Mouse (Mus musculus): Measurements from ENCODE around the gene Shq1. TPM values are rescaled to one million over a fixed set of nuclear protein-coding genes. Genes with fewer than 3 reads are reported as not detected.

The Shq1 gene
- polyA plus RNA-seq, 1 experiment from 2014 or later: 16.1 TPM

DNA sequence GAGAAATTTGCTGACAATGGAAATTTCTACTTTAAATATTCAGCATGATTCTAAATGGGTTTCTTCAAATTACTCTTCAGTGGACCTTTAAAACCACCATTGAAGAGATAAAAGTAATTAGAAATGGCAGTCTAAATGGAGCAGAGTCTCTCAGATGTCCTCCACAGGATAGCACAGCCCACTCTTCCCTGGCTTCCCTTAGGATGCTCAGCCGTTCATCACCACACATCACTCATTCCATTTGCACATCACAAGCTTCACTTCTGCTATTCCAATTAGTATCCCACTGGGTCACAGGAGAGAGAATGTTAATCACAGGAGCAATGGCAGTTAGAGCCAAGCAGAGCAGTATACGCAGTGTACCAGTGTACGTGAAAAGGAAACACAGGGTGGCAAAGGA, 18.4 kb downstream of the Shq1 start:
- H3K36me3 ChIP-seq (ENCODE audit: control insufficient read depth, insufficient read depth, low read length): no peaks in the 10 kb centered on the region
- H3K4me3 ChIP-seq (ENCODE audit: low read depth, low read length): no peak overlapping the region
- no peak for DNase-seq (ENCODE audit: low spot score)
- WGBS: 49% methylated on average over 3 of the region's 3 CpGs
- no peak overlapping the region for H3K27ac ChIP-seq (ENCODE audit: low read depth, low read length)
- H3K4me2 ChIP-seq (ENCODE audit: low read depth): no peak overlapping the region
- H3K27me3 ChIP-seq (ENCODE audit: control insufficient read depth, insufficient read depth, low read length): no peaks in the 10 kb centered on the region
- H3K9me3 ChIP-seq (ENCODE audit: control insufficient read depth, low read length): no peaks in the 10 kb centered on the region
- H3K4me1 ChIP-seq (ENCODE audit: control insufficient read depth, insufficient read depth, low read length): no peaks in the 10 kb centered on the region
- no peak for ATAC-seq (ENCODE audit: insufficient read depth, low FRiP score, low TSS enrichment)
- H3K9ac ChIP-seq (ENCODE audit: low read length): no peak overlapping the region

DNA sequence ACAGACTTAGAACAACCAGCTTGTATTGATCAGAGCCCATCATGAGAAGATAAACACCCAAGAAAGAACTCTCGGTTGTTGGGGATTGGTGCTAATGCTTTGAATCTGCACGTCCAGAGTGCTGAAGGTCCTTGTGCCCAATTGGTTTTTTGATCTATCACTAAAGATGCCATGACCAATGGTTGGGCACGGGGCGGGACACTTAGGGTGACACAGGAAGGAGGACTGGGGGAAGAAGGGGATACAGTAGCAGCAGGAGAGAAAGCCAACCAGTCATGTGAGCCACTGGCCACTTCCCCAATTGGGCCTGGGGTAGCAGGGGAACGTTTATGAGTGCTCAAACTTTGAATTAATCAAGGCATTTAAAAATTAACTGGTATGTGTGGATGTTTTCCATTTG, 23.8 kb downstream of the Shq1 start:
- Histone ChIP-seq H3K36me3 (ENCODE audit: control insufficient read depth, insufficient read depth, low read length) (no peaks in the 10 kb centered on the region), H3K4me2 (ENCODE audit: low read depth) (no peak overlapping the region), H3K27ac (ENCODE audit: low read depth, low read length) (no peak overlapping the region), H3K9me3 (ENCODE audit: control insufficient read depth, low read length) (no peaks in the 10 kb centered on the region), H3K4me1 (ENCODE audit: control insufficient read depth, insufficient read depth, low read length) (no peaks in the 10 kb centered on the region), H3K9ac (ENCODE audit: low read length) (no peak overlapping the region), H3K27me3 (ENCODE audit: control insufficient read depth, insufficient read depth, low read length) (no peaks in the 10 kb centered on the region), H3K4me3 (ENCODE audit: low read depth, low read length) (no peak overlapping the region)
- 80% methylated on average over 5 of the region's 5 CpGs for WGBS
- ATAC-seq (ENCODE audit: insufficient read depth, low FRiP score, low TSS enrichment): no peak
- no peak for DNase-seq (ENCODE audit: low spot score)

DNA sequence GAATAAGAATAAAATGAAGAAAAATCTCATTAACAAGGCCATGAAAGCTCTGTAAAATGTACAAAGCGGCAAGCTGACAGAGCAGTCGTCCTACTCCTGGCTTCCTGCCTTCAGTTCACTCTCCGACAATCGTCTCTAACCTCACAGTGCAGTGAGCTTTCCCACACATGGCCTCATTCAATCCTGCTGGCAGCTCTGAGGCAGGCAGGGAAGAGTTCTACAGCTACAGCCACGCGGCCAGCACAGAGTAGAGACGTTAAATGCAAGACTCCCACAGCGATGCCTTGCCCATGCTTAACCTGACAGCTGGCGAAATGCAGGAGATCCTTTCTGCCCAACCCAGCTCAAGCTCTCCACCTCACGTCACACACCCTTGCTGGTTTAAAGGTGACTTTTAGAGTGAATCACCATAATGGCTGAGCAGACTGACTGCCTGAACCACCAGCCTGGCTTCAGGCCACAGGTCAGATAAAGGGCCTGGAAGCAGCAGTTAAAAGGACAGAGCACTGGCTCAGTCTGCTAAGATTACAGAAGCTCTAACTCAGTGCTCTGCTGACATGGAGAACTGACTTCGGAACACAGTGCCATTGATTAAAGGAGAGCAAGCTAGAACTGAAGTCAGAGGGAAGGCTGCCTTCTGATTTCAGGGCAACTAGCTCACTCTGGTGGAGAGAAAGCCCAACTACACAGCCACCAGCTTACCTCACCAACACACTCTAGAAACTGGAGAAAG, 25.3 kb downstream of the Shq1 start:
- peak; percentile 63 for DNase-seq (ENCODE audit: low spot score)
- no peak for ATAC-seq (ENCODE audit: insufficient read depth, low FRiP score, low TSS enrichment)
- Histone ChIP-seq H3K4me1 (ENCODE audit: control insufficient read depth, insufficient read depth, low read length) (no peaks in the 10 kb centered on the region), H3K4me3 (ENCODE audit: low read depth, low read length) (no peak overlapping the region), H3K27ac (ENCODE audit: low read depth, low read length) (no peak overlapping the region), H3K27me3 (ENCODE audit: control insufficient read depth, insufficient read depth, low read length) (no peaks in the 10 kb centered on the region), H3K9me3 (ENCODE audit: control insufficient read depth, low read length) (no peaks in the 10 kb centered on the region), H3K4me2 (ENCODE audit: low read depth) (no peak overlapping the region), H3K36me3 (ENCODE audit: control insufficient read depth, insufficient read depth, low read length) (no peaks in the 10 kb centered on the region), H3K9ac (ENCODE audit: low read length) (no peak overlapping the region)
- 78% methylated on average over 11 of the region's 11 CpGs for WGBS

DNA sequence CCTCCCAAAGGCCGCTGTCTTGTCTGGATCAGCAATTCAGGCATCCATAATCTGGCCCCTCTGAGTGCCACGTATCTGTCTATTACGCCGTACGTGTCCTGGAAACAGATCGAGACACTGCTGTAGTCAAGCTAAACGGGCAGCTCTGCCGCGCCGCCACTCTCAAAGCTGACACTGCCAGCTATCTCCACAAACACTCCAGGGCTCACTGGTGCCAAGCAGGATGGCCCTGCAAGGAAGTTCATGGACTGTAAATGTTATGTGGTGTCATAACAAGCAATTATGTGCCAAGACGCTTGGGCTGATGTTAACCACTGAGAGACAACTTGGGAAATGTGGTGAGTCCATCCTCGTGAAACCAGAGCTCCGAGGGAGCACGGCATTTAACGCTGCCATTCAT, 26.3 kb downstream of the Shq1 start:
- no peak for ATAC-seq (ENCODE audit: insufficient read depth, low FRiP score, low TSS enrichment)
- H3K4me3 ChIP-seq (ENCODE audit: low read depth, low read length): no peak overlapping the region
- DNase-seq (ENCODE audit: low spot score): no peak
- 92% methylated on average over 15 of the region's 15 CpGs for WGBS
- no peaks in the 10 kb centered on the region for H3K27me3 ChIP-seq (ENCODE audit: control insufficient read depth, insufficient read depth, low read length)
- H3K4me2 ChIP-seq (ENCODE audit: low read depth): no peak overlapping the region
- H3K9me3 ChIP-seq (ENCODE audit: control insufficient read depth, low read length): no peaks in the 10 kb centered on the region
- no peaks in the 10 kb centered on the region for H3K36me3 ChIP-seq (ENCODE audit: control insufficient read depth, insufficient read depth, low read length)
- no peak overlapping the region for H3K27ac ChIP-seq (ENCODE audit: low read depth, low read length)
- H3K9ac ChIP-seq (ENCODE audit: low read length): no peak overlapping the region
- H3K4me1 ChIP-seq (ENCODE audit: control insufficient read depth, insufficient read depth, low read length): no peaks in the 10 kb centered on the region

DNA sequence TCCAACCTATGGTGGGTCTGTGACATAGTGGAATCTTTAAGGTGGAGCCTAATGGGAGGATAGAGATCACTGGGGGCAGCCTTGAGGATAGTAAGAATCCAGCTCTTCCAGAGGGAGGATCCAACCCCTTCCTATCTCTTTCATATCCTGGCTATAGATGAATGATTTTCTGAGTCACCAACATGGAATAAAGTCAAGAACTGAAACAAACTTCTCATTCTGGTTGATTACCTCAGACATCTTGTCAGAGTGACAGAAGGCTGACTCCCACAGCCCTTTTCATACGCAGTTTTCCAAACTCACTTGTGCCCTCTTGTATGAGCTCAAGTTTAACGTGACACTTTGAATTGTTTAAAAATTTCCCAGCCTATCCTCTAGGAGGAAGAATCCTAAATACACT, 28.2 kb downstream of the Shq1 start:
- H3K4me2 ChIP-seq (ENCODE audit: low read depth): no peak overlapping the region
- DNase-seq (ENCODE audit: low spot score) (no peak), ATAC-seq (ENCODE audit: insufficient read depth, low FRiP score, low TSS enrichment) (no peak)
- H3K9me3 ChIP-seq (ENCODE audit: control insufficient read depth, low read length): no peaks in the 10 kb centered on the region
- H3K4me3 ChIP-seq (ENCODE audit: low read depth, low read length): no peak overlapping the region
- no peaks in the 10 kb centered on the region for H3K36me3 ChIP-seq (ENCODE audit: control insufficient read depth, insufficient read depth, low read length)
- no peak overlapping the region for H3K27ac ChIP-seq (ENCODE audit: low read depth, low read length)
- 93% methylated on average over 2 of the region's 2 CpGs for WGBS
- H3K9ac ChIP-seq (ENCODE audit: low read length): no peak overlapping the region
- H3K27me3 ChIP-seq (ENCODE audit: control insufficient read depth, insufficient read depth, low read length): no peaks in the 10 kb centered on the region
- no peaks in the 10 kb centered on the region for H3K4me1 ChIP-seq (ENCODE audit: control insufficient read depth, insufficient read depth, low read length)

DNA sequence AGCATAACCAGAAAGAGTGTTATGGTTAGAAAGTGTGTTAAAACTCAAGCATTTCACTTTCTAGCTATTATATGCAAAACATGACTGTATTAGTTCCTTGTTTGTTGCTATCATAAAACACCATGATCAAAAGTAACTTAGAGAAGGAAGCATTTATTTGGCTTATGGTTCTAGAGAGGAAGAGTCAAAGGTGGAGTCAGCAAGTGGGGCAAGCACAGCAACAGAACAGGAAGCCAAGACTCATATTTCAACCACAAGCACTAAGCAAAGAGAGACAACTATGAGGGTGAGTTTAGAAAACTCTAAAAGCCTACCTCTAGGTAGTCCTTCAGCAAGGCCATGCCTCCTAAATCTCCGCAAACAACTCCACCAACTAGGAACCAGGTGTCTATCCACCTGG, 30.4 kb downstream of the Shq1 start:
- ATAC-seq (ENCODE audit: insufficient read depth, low FRiP score, low TSS enrichment) (no peak), DNase-seq (ENCODE audit: low spot score) (no peak)
- Histone ChIP-seq H3K27ac (ENCODE audit: low read depth, low read length) (no peak overlapping the region), H3K36me3 (ENCODE audit: control insufficient read depth, insufficient read depth, low read length) (0 out of 2 replicates have a peak, but pooled peaks cover 3% of the 10 kb centered on the region), H3K4me3 (ENCODE audit: low read depth, low read length) (no peak overlapping the region), H3K9me3 (ENCODE audit: control insufficient read depth, low read length) (no peaks in the 10 kb centered on the region), H3K4me1 (ENCODE audit: control insufficient read depth, insufficient read depth, low read length) (no peaks in the 10 kb centered on the region), H3K27me3 (ENCODE audit: control insufficient read depth, insufficient read depth, low read length) (no peaks in the 10 kb centered on the region), H3K4me2 (ENCODE audit: low read depth) (no peak overlapping the region), H3K9ac (ENCODE audit: low read length) (no peak overlapping the region)
- WGBS: 91% methylated on average over 1 of the region's 1 CpGs

DNA sequence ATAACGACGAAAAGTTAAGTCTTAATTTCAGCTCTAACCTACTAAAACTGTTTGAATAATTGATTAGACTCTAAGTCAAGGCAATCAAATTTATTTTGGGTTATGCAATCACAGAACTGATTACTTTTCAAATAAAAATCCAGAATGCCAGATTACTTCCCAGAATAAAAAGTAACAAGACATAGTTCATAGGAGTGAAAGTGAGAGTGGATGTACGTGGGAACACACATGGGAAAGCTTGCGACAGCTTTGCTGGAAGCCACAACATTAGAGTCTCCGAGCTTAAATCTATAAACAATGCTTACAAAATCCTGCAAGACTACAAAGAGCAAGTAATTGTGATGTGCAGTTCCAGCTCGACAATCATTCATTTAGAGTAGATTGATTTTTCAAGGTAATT, 41.9 kb downstream of the Shq1 start:
- DNase-seq (ENCODE audit: low spot score) (no peak), ATAC-seq (ENCODE audit: insufficient read depth, low FRiP score, low TSS enrichment) (no peak)
- Histone ChIP-seq H3K4me3 (ENCODE audit: low read depth, low read length) (no peak overlapping the region), H3K9me3 (ENCODE audit: control insufficient read depth, low read length) (no peaks in the 10 kb centered on the region), H3K27ac (ENCODE audit: low read depth, low read length) (no peak overlapping the region), H3K4me2 (ENCODE audit: low read depth) (no peak overlapping the region), H3K36me3 (ENCODE audit: control insufficient read depth, insufficient read depth, low read length) (no peaks in the 10 kb centered on the region), H3K4me1 (ENCODE audit: control insufficient read depth, insufficient read depth, low read length) (no peaks in the 10 kb centered on the region), H3K9ac (ENCODE audit: low read length) (no peak overlapping the region), H3K27me3 (ENCODE audit: control insufficient read depth, insufficient read depth, low read length) (no peaks in the 10 kb centered on the region)
- 86% methylated on average over 6 of the region's 6 CpGs for WGBS

DNA sequence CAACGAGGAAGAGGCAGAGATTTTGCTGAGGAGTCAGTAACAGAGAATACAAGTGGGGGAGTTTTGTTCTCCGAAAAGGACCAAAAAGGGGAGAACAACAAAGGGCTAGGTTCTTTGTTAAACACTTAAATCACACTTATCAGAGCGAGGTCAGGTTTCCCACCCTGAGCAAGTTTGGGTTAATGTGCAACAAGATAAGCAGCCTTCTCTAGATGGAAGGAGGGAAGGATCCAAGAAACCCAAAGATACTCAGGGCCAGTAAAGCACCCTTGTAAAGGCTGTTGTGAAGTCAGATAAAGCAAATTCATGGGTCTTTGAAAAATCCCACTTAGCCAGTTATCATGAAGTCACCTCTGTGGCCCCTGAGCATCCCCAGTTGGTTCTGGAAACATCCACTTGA, 42.7 kb downstream of the Shq1 start:
- ATAC-seq (ENCODE audit: insufficient read depth, low FRiP score, low TSS enrichment) (no peak), DNase-seq (ENCODE audit: low spot score) (no peak)
- Histone ChIP-seq H3K27me3 (ENCODE audit: control insufficient read depth, insufficient read depth, low read length) (no peaks in the 10 kb centered on the region), H3K9ac (ENCODE audit: low read length) (no peak overlapping the region), H3K9me3 (ENCODE audit: control insufficient read depth, low read length) (no peaks in the 10 kb centered on the region), H3K4me3 (ENCODE audit: low read depth, low read length) (no peak overlapping the region), H3K36me3 (ENCODE audit: control insufficient read depth, insufficient read depth, low read length) (no peaks in the 10 kb centered on the region), H3K27ac (ENCODE audit: low read depth, low read length) (no peak overlapping the region), H3K4me2 (ENCODE audit: low read depth) (no peak overlapping the region), H3K4me1 (ENCODE audit: control insufficient read depth, insufficient read depth, low read length) (no peaks in the 10 kb centered on the region)
- WGBS: 70% methylated on average over 3 of the region's 3 CpGs

DNA sequence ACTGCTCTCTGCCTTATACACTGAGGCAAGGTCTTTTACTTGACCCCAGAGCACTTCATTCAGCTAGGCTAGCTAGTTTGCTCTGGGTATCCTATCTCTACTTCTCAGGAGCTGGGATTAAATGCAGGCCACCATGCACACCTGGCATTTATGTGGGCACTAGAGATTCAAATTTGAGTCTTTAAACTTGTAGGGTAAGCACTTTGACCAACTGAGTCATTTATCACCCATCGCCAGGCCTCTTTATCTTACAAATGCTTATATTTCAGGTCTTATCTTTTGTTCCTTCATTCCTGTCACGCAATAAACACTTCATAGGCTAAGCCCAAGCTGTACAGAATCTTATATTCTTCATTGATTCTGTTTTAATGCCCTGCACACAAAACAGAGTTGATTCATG, 47.0 kb downstream of the Shq1 start:
- Histone ChIP-seq H3K9ac (ENCODE audit: low read length) (no peak overlapping the region), H3K27ac (ENCODE audit: low read depth, low read length) (no peak overlapping the region), H3K4me1 (ENCODE audit: control insufficient read depth, insufficient read depth, low read length) (no peaks in the 10 kb centered on the region), H3K4me3 (ENCODE audit: low read depth, low read length) (no peak overlapping the region), H3K9me3 (ENCODE audit: control insufficient read depth, low read length) (no peaks in the 10 kb centered on the region), H3K4me2 (ENCODE audit: low read depth) (no peak overlapping the region), H3K27me3 (ENCODE audit: control insufficient read depth, insufficient read depth, low read length) (no peaks in the 10 kb centered on the region), H3K36me3 (ENCODE audit: control insufficient read depth, insufficient read depth, low read length) (no peaks in the 10 kb centered on the region)
- 98% methylated on average over 2 of the region's 2 CpGs for WGBS
- ATAC-seq (ENCODE audit: insufficient read depth, low FRiP score, low TSS enrichment): no peak
- DNase-seq (ENCODE audit: low spot score): no peak
